Mouse (Mus musculus): Measurements from ENCODE around the gene Ppp1r12c. TPM values are rescaled to one million over a fixed set of nuclear protein-coding genes. Genes with fewer than 3 reads are reported as not detected.

The Ppp1r12c gene
- polyA plus RNA-seq, 1 experiment from 2014 or later, result 48.0 TPM

- Histone ChIP-seq H3K9ac (ENCODE audit: low read depth, low read length) (peak overlapping the region; percentile 97), H3K4me1 (replicated peaks; ENCODE audit: control insufficient read depth, insufficient read depth, low read length) (peaks cover 38% of the 10 kb centered on the region), H3K4me3 (ENCODE audit: low read depth, low read length) (peak overlapping the region; percentile 96), H3K36me3 (ENCODE audit: control insufficient read depth, insufficient read depth, low read length) (peaks cover 12% of the 10 kb centered on the region), H3K27ac (ENCODE audit: low read depth, low read length) (peak overlapping the region; percentile 88), H3K27me3 (replicated peaks; ENCODE audit: control insufficient read depth, insufficient read depth, low read length) (no peaks in the 10 kb centered on the region), H3K4me2 (peak overlapping the region; percentile 88), H3K9me3 (ENCODE audit: control insufficient read depth, low read length) (no peaks in the 10 kb centered on the region)
- under 1% methylated on average over 41 of the region's 52 CpGs for whole genome bisulfite sequencing
- DNase-seq (ENCODE audit: low spot score), result peak; percentile 61
- ATAC-seq (replicated peaks; ENCODE audit: low FRiP score), result peak; percentile 37
Observed at GRCm38 (mm10) chr7:4500892-4501471, 498 bp downstream of the Ppp1r12c start.

GRCm38 (mm10) chr7:4499034-4499433, 2.4 kb downstream of the Ppp1r12c start:
- H3K27ac ChIP-seq (ENCODE audit: low read depth, low read length), result no peak overlapping the region
- H3K4me1 ChIP-seq (replicated peaks; ENCODE audit: control insufficient read depth, insufficient read depth, low read length), result peaks cover 31% of the 10 kb centered on the region
- no peaks in the 10 kb centered on the region for H3K27me3 ChIP-seq (replicated peaks; ENCODE audit: control insufficient read depth, insufficient read depth, low read length)
- H3K4me3 ChIP-seq (ENCODE audit: low read depth, low read length), result no peak overlapping the region
- H3K4me2 ChIP-seq, result peak overlapping the region; percentile 88
- DNase-seq (ENCODE audit: low spot score), result no peak
- H3K9me3 ChIP-seq (ENCODE audit: control insufficient read depth, low read length), result no peaks in the 10 kb centered on the region
- ATAC-seq (replicated peaks; ENCODE audit: low FRiP score), result no peak
- no peak overlapping the region for H3K9ac ChIP-seq (ENCODE audit: low read depth, low read length)
- WGBS, result 84% methylated on average over 4 of the region's 4 CpGs
- H3K36me3 ChIP-seq (ENCODE audit: control insufficient read depth, insufficient read depth, low read length), result peaks cover 22% of the 10 kb centered on the region

GRCm38 (mm10) chr7:4498251-4498650, 3.2 kb downstream of the Ppp1r12c start:
- peaks cover 26% of the 10 kb centered on the region for H3K36me3 ChIP-seq (ENCODE audit: control insufficient read depth, insufficient read depth, low read length)
- ATAC-seq (replicated peaks; ENCODE audit: low FRiP score) (no peak), DNase-seq (ENCODE audit: low spot score) (no peak)
- no peak overlapping the region for H3K4me3 ChIP-seq (ENCODE audit: low read depth, low read length)
- no peaks in the 10 kb centered on the region for H3K27me3 ChIP-seq (replicated peaks; ENCODE audit: control insufficient read depth, insufficient read depth, low read length)
- H3K27ac ChIP-seq (ENCODE audit: low read depth, low read length), result no peak overlapping the region
- H3K9me3 ChIP-seq (ENCODE audit: control insufficient read depth, low read length), result no peaks in the 10 kb centered on the region
- WGBS, result 38% methylated on average over 9 of the region's 9 CpGs
- no peak overlapping the region for H3K9ac ChIP-seq (ENCODE audit: low read depth, low read length)
- no peak overlapping the region; the same call in 1 of the 2 replicates for H3K4me2 ChIP-seq
- peaks cover 33% of the 10 kb centered on the region for H3K4me1 ChIP-seq (replicated peaks; ENCODE audit: control insufficient read depth, insufficient read depth, low read length)

- Histone ChIP-seq H3K4me1 (replicated peaks; ENCODE audit: control insufficient read depth, insufficient read depth, low read length) (peaks cover 36% of the 10 kb centered on the region), H3K4me2 (no peak overlapping the region), H3K9me3 (ENCODE audit: control insufficient read depth, low read length) (no peaks in the 10 kb centered on the region), H3K36me3 (ENCODE audit: control insufficient read depth, insufficient read depth, low read length) (peaks cover 26% of the 10 kb centered on the region), H3K9ac (ENCODE audit: low read depth, low read length) (no peak overlapping the region), H3K4me3 (ENCODE audit: low read depth, low read length) (no peak overlapping the region), H3K27ac (ENCODE audit: low read depth, low read length) (no peak overlapping the region), H3K27me3 (replicated peaks; ENCODE audit: control insufficient read depth, insufficient read depth, low read length) (no peaks in the 10 kb centered on the region)
- no peak for DNase-seq (ENCODE audit: low spot score)
- ATAC-seq (replicated peaks; ENCODE audit: low FRiP score), result no peak
- 87% methylated on average over 9 of the region's 9 CpGs for WGBS
Observed at GRCm38 (mm10) chr7:4497271-4497903, 4.1 kb downstream of the Ppp1r12c start.

- peaks cover 42% of the 10 kb centered on the region for H3K4me1 ChIP-seq (replicated peaks; ENCODE audit: control insufficient read depth, insufficient read depth, low read length)
- no peak for ATAC-seq (replicated peaks; ENCODE audit: low FRiP score)
Observed at GRCm38 (mm10) chr7:4496468-4496867, 5.0 kb downstream of the Ppp1r12c start.

GRCm38 (mm10) chr7:4493991-4494390, 7.5 kb downstream of the Ppp1r12c start:
- 43% methylated on average over 1 of the region's 1 CpGs for WGBS
- Histone ChIP-seq H3K9ac (ENCODE audit: low read depth, low read length) (no peak overlapping the region; the same call in 1 of the 2 replicates), H3K4me3 (ENCODE audit: low read depth, low read length) (no peak overlapping the region), H3K4me2 (no peak overlapping the region), H3K27me3 (replicated peaks; ENCODE audit: control insufficient read depth, insufficient read depth, low read length) (no peaks in the 10 kb centered on the region), H3K36me3 (ENCODE audit: control insufficient read depth, insufficient read depth, low read length) (peaks cover 43% of the 10 kb centered on the region), H3K4me1 (replicated peaks; ENCODE audit: control insufficient read depth, insufficient read depth, low read length) (peaks cover 39% of the 10 kb centered on the region), H3K27ac (ENCODE audit: low read depth, low read length) (0 out of 2 replicates have a peak overlapping the region, but pooled peaks have one; percentile 7), H3K9me3 (ENCODE audit: control insufficient read depth, low read length) (no peaks in the 10 kb centered on the region)
- ATAC-seq (replicated peaks; ENCODE audit: low FRiP score) (0 out of 2 replicates have a peak, but pooled peaks have one; percentile 35), DNase-seq (ENCODE audit: low spot score) (no peak)

More at GRCm38 (mm10) chr7:4496468-4496867, 5.0 kb downstream of the Ppp1r12c start:
- Histone ChIP-seq H3K9ac (ENCODE audit: low read depth, low read length) (no peak overlapping the region), H3K36me3 (ENCODE audit: control insufficient read depth, insufficient read depth, low read length) (peaks cover 32% of the 10 kb centered on the region), H3K4me3 (ENCODE audit: low read depth, low read length) (no peak overlapping the region), H3K4me2 (no peak overlapping the region), H3K27ac (ENCODE audit: low read depth, low read length) (no peak overlapping the region), H3K9me3 (ENCODE audit: control insufficient read depth, low read length) (no peaks in the 10 kb centered on the region), H3K27me3 (replicated peaks; ENCODE audit: control insufficient read depth, insufficient read depth, low read length) (no peaks in the 10 kb centered on the region)
- WGBS, result 94% methylated on average over 3 of the region's 3 CpGs
- DNase-seq (ENCODE audit: low spot score), result no peak

- Histone ChIP-seq H3K4me3 (ENCODE audit: low read depth, low read length) (no peak overlapping the region), H3K9me3 (ENCODE audit: control insufficient read depth, low read length) (no peaks in the 10 kb centered on the region), H3K4me1 (replicated peaks; ENCODE audit: control insufficient read depth, insufficient read depth, low read length) (peaks cover 33% of the 10 kb centered on the region), H3K9ac (ENCODE audit: low read depth, low read length) (no peak overlapping the region), H3K27me3 (replicated peaks; ENCODE audit: control insufficient read depth, insufficient read depth, low read length) (no peaks in the 10 kb centered on the region), H3K27ac (ENCODE audit: low read depth, low read length) (0 out of 2 replicates have a peak overlapping the region, but pooled peaks have one; percentile 7), H3K4me2 (no peak overlapping the region), H3K36me3 (ENCODE audit: control insufficient read depth, insufficient read depth, low read length) (peaks cover 45% of the 10 kb centered on the region)
- 76% methylated on average over 13 of the region's 13 CpGs for WGBS
- DNase-seq (ENCODE audit: low spot score), result no peak
- ATAC-seq (replicated peaks; ENCODE audit: low FRiP score), result peak; percentile 45
Observed at GRCm38 (mm10) chr7:4492284-4493224, 8.9 kb downstream of the Ppp1r12c start.

GRCm38 (mm10) chr7:4491308-4491707, 10.2 kb downstream of the Ppp1r12c start:
- 64% methylated on average over 6 of the region's 6 CpGs for WGBS
- H3K9me3 ChIP-seq (ENCODE audit: control insufficient read depth, low read length), result no peaks in the 10 kb centered on the region
- ATAC-seq (replicated peaks; ENCODE audit: low FRiP score), result no peak
- 0 out of 2 replicates have a peak overlapping the region, but pooled peaks have one; percentile 9 for H3K4me2 ChIP-seq
- DNase-seq (ENCODE audit: low spot score), result no peak
- no peak overlapping the region for H3K27ac ChIP-seq (ENCODE audit: low read depth, low read length)
- no peak overlapping the region for H3K4me3 ChIP-seq (ENCODE audit: low read depth, low read length)
- H3K27me3 ChIP-seq (replicated peaks; ENCODE audit: control insufficient read depth, insufficient read depth, low read length), result no peaks in the 10 kb centered on the region
- H3K9ac ChIP-seq (ENCODE audit: low read depth, low read length), result no peak overlapping the region
- H3K4me1 ChIP-seq (replicated peaks; ENCODE audit: control insufficient read depth, insufficient read depth, low read length), result peaks cover 33% of the 10 kb centered on the region
- H3K36me3 ChIP-seq (ENCODE audit: control insufficient read depth, insufficient read depth, low read length), result peaks cover 42% of the 10 kb centered on the region
